Mouse (Mus musculus) C2C12 (cell line): Measurements from ENCODE around the gene Mdm1.

Source experiments
- CEBPB ChIP-seq: IDR thresholded peaks from one replicate; pipeline ENCODE4 v1.6.1; 2011; ENCODE audit warnings: low read depth, mild to moderate bottlenecking, control low read depth, moderate library complexity
- CTCF ChIP-seq: IDR thresholded peaks from one replicate; pipeline ENCODE4 v1.5.1; 2011; ENCODE audit not compliant: control insufficient read depth, insufficient read depth, insufficient read length
- FOSL1 ChIP-seq: IDR thresholded peaks from one replicate; pipeline ENCODE4 v1.8.0; 2011; ENCODE audit warnings: mild to moderate bottlenecking, low read length; ENCODE audit not compliant: poor library complexity, insufficient read depth, severe bottlenecking
- MAX ChIP-seq: IDR thresholded peaks from one replicate; pipeline ENCODE4 v1.6.1; 2011; ENCODE audit warnings: mild to moderate bottlenecking, control low read depth
- MYOD1 ChIP-seq: IDR thresholded peaks from one replicate; pipeline ENCODE4 v1.6.1; 2011; ENCODE audit warnings: low read depth; ENCODE audit not compliant: control insufficient read depth, insufficient read length
- MYOG ChIP-seq: IDR thresholded peaks from one replicate; pipeline ENCODE4 v1.6.1; 2011; ENCODE audit not compliant: control insufficient read depth, insufficient read length; ENCODE audit errors: extremely low read depth
- USF1 ChIP-seq: IDR thresholded peaks from one replicate; pipeline ENCODE4 v1.6.1; 2011; ENCODE audit warnings: low read depth, mild to moderate bottlenecking, control low read depth, moderate library complexity

GRCm38 (mm10) chr10:118172876-118173275, 31.3 kb downstream of the Mdm1 start:
- TF ChIP-seq CTCF (no peak), USF1 (no peak), MAX (no peak), MYOG (no peak), MYOD1 (no peak), CEBPB (peak; percentile 92), FOSL1 (no peak)
